Mouse (Mus musculus) neural tube, embryonic 10.5 days (tissue): ENCODE measurements around the gene Tmem190.

Source experiments
- DNase-seq: peaks from one replicate; pipeline ENCODE4 v3.0.0-alpha.2; 2017; ENCODE audit warnings: low spot score; ENCODE audit errors: extremely low spot score

Gene Tmem190

GRCm38 (mm10) chr7:4782759-4783158 is at the start of gene Tmem190, which contains the start of gene Il11:
TSS of gene Tmem190 (plus strand) at chr7:4782937.
TSS of gene Il11 (minus strand) at chr7:4782859.
- no peak for DNase-seq

GRCm38 (mm10) chr7:4732968-4733392 is 49.8 kb upstream of the Tmem190 start:
- no peak for DNase-seq

GRCm38 (mm10) chr7:4739041-4739543 is 43.6 kb upstream of the Tmem190 start:
- no peak for DNase-seq

- DNase-seq = peak; percentile 92
Measured at GRCm38 (mm10) chr7:4739544-4740275, 43.0 kb upstream of the Tmem190 start, which contains the start of gene Kmt5c. TSS of gene Kmt5c (plus strand) at chr7:4740115.

- DNase-seq = no peak
Measured at GRCm38 (mm10) chr7:4740309-4740727, 42.4 kb upstream of the Tmem190 start.

GRCm38 (mm10) chr7:4741151-4741550 is 41.6 kb upstream of the Tmem190 start:
- peak; percentile 41 for DNase-seq

GRCm38 (mm10) chr7:4741672-4742481 is 40.9 kb upstream of the Tmem190 start:
- DNase-seq = no peak

- DNase-seq = no peak
Measured at GRCm38 (mm10) chr7:4742482-4742819, 40.3 kb upstream of the Tmem190 start.

- DNase-seq = no peak
Measured at GRCm38 (mm10) chr7:4743354-4743753, 39.4 kb upstream of the Tmem190 start.

GRCm38 (mm10) chr7:4744886-4745285 is 37.9 kb upstream of the Tmem190 start:
- DNase-seq = no peak

GRCm38 (mm10) chr7:4746326-4746980 is 36.3 kb upstream of the Tmem190 start:
- no peak for DNase-seq

- no peak for DNase-seq
Measured at GRCm38 (mm10) chr7:4747156-4747899, 35.4 kb upstream of the Tmem190 start.

GRCm38 (mm10) chr7:4748321-4748720 is 34.4 kb upstream of the Tmem190 start:
- no peak for DNase-seq

GRCm38 (mm10) chr7:4749169-4749568 is 33.6 kb upstream of the Tmem190 start:
- no peak for DNase-seq

- peak; percentile 31 for DNase-seq
Measured at GRCm38 (mm10) chr7:4751971-4752820, 30.5 kb upstream of the Tmem190 start.

GRCm38 (mm10) chr7:4752821-4753570 is 29.7 kb upstream of the Tmem190 start, which contains the start of gene Cox6b2:
TSS of gene Cox6b2 (minus strand) at chr7:4753094.
- DNase-seq = peak; percentile 84

GRCm38 (mm10) chr7:4759670-4760069 is 23.1 kb upstream of the Tmem190 start:
- DNase-seq = no peak

GRCm38 (mm10) chr7:4764946-4765710 is 17.6 kb upstream of the Tmem190 start:
- no peak for DNase-seq

- DNase-seq = no peak
Measured at GRCm38 (mm10) chr7:4771202-4771601, 11.5 kb upstream of the Tmem190 start, which contains the start of gene Fam71e2. TSS of gene Fam71e2 (minus strand) at chr7:4771302.
